Mouse (Mus musculus): ENCODE results near the gene Capn8.
A peak's percentile ranks its signal among the peaks of the same experiment; 100 is the strongest.

The Capn8 gene

DNA sequence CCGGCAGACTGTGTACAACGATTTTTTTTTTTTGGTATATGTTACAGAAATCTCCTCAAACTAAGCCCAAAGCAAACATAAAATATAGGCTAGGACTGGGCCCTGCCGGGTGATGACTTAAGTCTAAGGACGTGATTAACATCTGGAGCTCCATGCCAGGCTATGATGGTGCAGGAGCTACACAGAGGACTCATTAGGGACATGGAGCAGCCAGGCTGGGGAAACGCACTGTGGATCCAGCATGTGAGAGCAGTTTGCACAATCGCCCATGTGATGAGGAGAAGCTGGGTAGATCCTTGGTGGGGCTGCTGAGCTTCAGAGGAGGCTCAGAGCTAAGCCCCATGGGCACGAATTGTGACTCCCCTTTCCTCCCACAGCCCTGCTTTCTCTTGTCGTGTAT, 14.0 kb upstream of the Capn8 start:
- DNase-seq (ENCODE audit: low spot score), result no peak

DNA sequence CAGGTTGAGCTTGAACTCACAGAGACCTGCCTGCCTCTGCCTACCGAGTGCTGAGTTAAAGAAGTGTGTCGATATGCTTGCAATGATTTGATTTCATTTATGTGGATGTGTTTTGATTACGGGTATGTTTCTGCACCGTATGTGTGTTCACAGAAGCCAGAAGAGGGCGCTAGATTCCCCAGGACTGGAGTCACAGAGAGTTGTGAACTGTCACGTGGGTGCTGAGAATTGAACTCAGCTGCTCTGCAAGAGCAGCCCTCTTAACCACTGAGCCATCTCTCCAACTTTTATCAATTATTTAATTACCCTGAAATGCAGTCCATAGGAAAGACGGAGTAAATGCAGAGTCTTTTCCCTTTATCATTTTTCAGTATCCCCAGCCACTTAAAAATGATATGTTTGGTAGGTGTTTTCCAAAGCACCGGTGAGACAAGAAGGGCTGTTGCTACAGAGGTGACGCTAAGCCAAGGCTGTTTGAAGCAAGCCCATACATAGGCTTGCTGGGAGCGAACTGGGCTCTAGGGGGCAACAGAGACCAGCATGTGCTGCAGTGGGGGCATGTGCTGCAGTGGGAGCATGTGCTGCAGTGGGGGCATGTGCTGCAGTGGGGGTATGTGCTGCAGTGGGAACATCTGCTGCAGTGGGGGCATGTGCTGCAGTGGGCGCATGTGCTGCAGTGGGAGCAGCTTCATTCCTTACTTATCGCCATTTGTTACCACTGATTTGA, 11.0 kb upstream of the Capn8 start:
- peak; percentile 4 for DNase-seq (ENCODE audit: low spot score)

DNA sequence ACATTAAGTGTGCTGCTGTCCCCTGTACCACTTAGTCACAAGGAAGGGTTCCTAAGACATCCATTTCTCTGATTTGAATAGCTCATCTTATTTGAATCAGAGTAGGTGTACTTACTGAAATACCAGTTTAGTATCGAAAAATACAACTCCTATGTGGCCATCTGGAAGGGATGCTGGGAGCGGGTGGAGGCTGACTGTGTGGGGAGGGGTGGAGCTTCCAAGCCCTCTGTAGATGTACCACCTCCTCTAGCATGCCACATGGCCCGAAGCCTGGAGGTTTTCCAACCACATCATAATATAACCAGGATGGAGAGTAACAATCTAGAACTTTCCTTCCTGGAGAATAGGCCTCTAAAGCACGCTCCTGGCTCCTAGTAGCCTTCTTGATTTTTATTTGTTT, 6.5 kb upstream of the Capn8 start:
- DNase-seq (ENCODE audit: low spot score), result no peak

DNA sequence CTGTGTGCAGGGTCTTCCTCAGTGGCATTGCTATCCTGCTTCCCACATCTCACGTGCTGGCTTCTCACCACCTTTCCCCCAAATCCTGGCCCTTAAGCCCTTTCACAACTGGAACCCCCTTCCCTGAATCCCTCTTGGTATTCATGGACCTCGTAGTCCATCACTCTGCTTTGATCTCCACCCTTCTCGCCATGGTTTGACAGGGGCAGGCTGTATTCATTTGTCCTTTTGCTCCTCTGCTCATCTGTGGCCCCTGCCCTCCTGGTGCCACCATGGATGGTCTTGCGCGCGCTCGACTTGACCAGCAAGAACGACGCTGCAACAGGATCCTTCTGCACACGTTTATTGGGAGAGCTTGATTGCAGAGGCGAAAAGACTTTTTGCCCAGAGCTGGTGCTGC, 5.3 kb upstream of the Capn8 start:
- DNase-seq (ENCODE audit: low spot score), result no peak

DNA sequence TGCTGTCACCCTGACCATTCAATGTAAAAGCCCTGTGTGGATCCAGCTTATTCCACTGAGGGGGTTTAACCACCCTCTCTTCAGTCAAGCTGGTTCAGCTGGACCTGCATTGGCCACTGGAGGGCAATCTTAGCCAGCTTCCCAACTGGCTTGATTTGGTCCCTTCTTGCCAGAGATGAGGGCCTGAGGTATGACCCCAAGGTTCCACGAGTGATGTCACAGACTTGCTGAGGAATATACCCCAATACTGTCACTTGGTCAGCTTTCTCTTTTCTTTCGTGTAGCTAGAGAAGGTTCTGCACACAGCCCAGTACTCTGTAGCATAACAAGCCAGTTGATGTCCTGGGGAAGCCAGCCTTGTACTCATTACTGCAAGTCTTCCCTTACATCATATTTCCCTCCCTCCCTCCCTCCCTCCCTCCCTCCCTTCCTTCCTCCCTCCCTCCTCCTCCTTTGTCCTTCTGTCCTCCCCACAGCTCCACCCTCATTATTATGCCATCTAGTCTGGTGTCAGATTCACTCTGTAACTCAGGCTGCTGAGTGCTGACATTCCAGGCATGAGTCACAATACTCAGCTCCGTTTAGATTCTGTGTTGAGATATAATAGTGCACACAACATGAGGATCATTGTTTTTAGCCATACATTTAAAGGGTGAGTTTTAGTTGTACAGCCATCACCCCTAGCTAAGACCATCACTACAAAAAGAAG, 4.3 kb upstream of the Capn8 start:
- no peak for DNase-seq (ENCODE audit: low spot score)

DNA sequence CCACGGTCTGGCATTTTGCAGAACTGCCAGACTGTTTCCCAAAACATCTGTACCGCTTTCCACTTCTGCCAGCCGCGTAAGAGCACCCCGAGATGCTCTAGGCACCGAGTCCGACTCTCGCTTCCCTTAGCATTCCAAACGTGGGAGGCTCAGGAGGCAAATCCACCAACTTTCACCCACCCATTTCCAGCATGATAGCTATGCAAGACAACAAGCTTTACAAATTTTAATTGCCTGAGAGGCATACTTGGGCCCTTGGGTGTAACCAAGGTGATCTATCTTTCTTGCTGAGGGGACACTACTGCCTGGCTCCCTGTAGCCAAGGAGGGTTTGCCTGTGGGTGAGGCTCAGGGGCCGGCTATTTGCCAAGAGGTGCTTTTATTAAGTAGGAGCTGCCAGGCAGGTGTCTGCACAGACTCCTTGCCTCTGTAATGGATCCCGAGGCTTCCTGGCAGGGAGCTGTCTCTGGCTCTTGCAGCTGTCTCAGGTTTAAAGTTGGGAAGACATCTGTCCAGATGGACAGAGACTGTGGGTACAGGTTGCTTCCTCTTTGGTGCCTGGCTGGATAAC, 2.8 kb upstream of the Capn8 start:
- DNase-seq (ENCODE audit: low spot score), result no peak

DNA sequence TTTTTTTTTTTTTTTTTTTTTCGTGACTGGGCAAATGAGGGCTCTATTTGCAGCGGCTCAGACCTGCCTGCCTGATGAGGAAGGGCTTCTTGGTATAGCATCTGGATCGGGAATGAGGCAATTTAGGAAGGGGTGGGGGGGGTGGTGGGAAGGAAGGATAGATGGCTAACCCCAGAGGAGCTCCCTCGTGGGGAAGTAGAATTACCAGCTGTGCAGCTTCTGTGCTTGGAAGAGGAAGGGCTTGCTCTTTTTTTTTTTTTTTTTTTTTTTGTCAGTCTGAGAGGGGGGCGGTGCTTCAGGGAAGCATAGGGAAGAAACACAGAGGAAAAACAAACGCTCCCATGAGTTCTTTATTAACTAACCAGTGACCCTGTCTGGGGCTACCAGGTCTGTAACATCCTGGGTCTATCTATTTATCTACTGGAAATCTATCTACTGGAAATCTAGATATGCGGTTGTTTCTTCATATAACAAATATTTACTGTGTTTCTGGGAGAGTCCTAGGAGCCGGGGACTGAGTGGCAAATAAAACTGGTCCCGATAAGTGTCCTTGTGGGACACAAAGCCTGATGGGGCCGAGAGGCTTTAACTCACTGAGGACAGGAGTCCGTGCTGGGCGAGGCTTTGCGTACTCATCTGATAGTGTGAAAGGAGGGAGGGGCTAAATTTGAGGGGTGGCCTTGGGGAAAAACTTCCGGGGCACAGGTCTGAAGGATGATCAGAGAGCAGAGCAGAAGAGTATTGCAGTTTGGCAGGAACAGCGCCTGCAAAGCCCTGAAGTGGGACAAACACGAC, 2.0 kb upstream of the Capn8 start:
- DNase-seq (ENCODE audit: low spot score), result no peak

DNA sequence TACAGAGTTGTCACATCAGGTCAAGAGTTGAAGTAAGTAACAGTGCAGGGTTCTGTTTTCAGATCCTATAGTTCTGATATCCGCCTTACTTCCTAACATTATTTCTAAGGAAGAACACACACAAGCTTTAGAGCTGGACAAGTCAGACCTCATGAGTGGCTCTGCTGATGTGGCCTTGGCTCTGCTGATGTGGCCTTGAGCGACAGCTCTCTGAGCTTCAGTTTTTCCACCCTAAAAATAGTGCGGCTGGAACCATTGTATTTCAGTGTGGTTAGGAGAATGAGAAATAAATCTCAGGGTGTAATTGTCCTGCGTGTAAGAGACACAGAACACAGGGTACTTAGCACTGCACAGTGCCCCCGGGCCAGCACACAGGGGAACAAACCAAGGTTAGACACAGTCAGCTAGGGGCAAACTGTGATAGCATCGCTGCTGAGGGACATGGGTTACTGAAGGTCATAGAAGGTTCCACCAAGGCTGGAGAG, 586 bp downstream of the Capn8 start:
- DNase-seq (ENCODE audit: low spot score), result no peak

DNA sequence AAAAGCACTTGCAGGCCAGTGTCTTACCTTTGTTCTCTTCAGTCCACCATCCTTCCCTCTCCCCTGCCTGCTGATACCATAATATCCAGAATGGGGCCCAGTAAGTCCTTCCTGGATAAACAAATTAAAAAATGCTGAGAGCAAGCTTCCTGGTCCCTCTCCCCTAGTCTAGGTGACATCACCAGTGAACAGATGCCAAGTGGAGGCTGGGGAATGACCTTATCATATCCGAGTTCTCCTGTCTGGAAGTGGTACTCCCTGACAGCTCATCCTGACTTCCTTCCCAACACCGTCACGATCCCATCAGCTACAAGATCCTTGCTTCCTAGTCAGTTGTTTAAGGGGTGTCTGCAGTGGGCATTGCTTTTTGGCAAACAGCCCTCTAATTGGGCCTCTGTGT, 6.3 kb downstream of the Capn8 start:
- no peak for DNase-seq (ENCODE audit: low spot score)

DNA sequence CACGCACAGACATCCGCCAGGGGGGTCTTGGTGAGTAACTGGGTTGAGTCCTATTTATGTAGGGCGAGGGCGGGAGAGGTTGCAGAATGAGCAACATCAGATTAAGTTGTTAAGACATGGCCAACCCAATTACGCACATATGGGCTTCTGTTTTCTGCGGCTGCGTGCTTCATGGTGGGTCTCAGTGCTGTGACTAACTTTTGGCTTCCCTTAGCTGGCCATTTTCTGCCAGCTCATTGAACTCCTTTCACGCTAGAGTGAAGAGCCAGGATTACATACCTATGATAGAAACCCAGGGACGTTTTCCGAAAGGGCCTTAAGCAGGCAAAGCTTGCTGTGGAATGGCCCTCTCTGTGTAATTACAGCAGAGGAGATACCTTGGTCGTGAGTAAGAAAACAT, 7.2 kb downstream of the Capn8 start:
- DNase-seq (ENCODE audit: low spot score), result no peak

DNA sequence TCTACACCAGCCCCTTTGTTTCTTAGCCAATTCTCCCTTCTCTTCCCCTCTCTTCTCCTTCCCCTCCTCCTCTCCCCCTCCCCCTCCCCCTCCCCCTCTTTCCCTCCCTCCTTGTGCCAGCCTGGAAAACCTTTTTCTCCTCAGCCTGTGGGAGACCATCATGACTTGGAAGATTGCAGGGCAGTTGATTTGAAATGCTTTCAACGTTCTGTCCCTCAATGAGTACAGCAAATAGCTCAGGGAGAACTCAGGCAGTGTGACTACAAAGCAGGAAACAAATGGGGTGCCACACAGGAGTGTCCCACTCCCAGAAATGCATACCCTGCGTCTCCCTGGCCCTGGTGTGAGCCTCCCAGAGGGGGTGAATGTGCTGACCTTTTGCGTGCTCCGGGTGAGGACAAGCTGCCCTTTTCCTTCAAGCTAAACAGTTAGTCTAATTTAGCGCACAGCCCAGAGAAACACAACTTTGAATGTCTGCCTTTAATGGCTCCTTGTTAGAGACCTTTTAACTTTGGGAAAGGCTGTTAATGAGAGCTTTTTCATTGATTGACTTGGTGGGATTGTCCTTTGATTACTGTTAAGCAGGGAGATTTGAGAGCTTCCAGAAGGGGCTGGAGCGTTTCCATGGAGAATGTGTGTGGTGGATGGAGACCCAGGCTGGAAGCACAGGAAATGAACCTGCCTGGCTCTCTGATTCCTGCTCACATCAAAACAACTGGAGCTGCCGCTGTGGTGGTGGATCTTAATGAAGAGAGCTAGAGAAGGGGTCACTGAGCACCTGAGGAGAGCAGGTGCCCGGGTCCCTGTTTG, 9.3 kb downstream of the Capn8 start:
- DNase-seq (ENCODE audit: low spot score), result no peak

DNA sequence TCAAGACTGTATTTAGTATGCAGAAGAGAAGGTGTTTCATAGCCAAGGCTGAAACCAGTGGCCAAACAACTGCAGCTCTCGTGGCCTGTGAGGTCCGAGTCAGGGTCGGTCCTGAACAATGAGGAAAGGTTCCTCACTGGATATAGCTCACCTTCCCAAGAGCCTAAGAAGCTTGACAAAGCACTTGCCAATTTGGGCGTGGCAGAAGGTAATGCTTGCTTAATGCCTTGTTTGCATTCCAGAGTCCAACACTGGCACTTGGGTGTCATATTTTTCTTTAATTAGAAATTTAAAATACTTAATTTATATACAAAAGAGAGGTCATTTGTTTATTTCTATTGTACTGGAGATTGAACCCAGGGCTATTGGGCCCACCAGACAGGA, 9.9 kb downstream of the Capn8 start:
- DNase-seq (ENCODE audit: low spot score), result no peak

DNA sequence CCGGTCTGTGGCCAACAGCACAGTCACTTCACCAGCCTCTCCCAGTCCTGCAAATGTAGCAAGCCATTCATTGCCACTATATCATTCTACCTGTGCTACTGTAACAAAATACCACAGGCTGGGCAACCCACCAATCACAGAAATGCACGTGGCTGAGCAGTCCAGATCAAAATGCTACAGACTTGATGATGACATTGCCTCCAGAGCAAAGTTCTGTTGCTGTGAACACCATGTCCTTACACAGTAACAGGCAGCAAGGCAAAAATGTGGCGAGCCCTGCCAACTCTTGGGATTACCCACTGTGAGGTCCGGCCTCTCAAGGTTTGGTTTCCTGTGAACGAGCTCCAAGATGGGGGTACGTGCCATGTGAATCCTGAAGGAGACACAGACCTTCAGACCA, 19.4 kb downstream of the Capn8 start:
- no peak for DNase-seq (ENCODE audit: low spot score)

DNA sequence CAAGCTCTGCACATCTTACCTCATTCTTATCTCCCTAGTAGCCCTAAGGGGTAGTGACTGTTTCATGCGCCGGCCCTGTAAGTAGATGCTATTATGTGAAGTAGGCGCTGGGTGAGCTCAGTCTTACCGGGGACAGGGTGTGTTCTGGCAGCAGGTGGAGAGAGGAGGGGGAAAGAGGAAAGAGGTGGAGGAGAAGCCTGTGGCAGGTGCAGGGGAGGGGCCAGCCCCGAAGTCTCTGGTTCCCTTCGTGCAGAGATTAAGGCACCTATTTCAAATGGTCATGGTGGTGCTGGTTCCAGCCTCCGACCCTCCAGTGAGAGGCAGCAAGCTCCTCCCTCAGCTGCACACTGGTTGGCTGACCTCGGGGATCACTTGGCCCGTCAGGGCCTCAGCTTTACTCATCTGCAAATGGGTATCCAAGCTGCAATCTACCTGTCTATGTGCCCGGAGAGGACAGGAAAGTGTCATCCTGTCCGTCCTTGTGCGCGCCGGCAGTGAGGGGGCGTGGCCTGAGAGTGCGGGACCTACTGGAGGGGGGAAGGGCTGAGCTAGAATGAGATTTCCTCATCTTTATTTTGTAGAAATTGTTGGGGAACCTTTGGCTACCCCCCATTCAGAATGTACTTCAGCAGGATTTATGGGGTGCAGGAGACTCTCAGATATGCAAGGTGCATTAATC, 20.5 kb downstream of the Capn8 start:
- no peak for DNase-seq (ENCODE audit: low spot score)

DNA sequence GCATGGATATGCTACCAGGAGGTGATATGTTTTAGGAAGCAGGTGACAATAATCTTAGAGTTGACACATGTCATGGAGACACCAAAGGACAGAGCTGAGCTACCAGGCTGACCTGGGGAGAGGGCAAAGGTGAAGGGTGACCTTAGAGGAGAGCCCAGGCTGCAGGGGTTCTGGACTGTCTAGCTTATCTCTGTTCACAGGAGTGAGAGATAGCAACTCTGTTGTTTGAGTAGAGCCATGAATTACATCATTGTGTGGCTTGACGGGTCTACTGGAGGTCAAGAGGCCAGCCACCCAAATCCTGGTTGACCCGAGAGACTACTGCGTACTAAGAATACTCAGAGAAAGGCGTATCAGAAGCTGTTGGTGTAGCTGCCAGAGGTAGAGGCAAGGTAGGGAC, 22.9 kb downstream of the Capn8 start:
- no peak for DNase-seq (ENCODE audit: low spot score)

DNA sequence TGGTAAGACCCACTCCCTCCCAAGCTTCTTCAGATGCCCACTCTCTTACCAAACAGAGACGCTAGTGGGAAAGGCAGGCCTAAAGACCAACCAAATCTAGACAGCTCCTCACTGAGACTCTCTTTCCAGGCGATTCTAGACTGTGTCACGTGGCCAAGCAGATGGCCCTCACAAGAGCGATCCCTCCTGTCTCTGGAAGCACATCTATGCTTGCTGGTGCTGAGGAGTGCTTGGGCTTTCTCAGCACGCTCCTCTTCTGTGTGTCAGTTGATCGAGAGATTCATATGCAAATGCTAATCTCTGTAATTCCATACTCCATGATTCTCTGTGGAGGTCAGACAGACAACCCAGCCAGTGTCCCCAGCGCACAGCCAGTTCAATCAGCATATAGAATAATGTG, 26.7 kb downstream of the Capn8 start:
- DNase-seq (ENCODE audit: low spot score), result no peak

DNA sequence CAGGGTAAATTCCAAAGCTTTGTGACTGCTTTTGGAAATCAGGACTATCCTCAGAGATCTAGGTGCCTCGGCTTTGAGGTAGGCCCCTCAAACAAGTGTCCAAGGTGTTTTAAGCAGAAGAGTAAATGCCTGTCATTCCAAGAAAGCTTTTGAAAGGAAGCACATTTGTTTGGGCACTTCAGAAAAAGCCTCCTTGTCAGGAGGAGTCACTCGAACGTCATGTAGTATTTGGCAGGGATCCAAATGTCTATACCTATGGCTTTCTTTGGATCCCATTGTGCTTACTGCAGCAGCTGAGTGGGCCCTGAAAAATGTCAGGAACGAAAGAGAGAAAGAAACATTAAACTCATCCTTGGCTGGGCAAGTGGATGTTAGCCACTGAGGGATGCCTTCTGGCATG, 27.6 kb downstream of the Capn8 start:
- no peak for DNase-seq (ENCODE audit: low spot score)

DNA sequence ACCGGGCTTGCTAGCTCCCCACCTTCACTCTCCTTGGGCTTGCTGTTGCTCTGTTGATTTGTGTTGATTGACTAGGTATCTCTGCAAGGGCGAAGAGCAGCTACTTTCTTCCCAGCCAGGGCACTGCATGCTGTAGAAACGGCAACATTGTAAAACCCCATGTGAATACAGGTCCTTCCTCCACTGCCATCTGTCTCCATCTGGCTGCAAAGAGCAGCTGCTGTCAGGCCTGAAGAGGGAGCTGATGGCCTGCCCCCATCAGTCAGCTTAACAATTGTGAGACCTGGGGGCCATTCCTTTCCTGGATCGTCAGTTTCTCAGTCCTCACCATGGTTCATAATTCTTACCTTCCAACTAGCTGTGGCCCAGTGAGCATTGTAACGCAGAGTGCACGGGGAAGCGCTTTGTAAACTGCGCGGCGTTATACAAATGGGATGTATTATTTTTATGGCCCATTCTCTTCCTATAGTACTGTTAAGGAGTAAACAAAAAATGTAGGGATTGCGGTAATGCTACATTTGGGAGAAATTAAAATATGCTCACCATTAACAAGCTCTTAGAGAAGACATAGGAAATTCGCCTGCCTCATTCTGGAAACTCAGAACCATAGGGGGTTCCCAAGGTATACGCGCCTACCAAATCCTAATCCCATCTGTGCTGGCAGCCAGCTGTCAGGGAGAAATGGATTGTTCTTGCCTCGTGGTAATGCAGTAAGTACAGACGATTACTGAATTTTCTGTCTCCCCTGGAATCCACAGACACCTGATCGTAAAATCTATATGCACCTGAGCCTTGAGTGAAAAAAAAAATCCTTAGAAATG, 40.7 kb downstream of the Capn8 start:
- DNase-seq (ENCODE audit: low spot score), result no peak

DNA sequence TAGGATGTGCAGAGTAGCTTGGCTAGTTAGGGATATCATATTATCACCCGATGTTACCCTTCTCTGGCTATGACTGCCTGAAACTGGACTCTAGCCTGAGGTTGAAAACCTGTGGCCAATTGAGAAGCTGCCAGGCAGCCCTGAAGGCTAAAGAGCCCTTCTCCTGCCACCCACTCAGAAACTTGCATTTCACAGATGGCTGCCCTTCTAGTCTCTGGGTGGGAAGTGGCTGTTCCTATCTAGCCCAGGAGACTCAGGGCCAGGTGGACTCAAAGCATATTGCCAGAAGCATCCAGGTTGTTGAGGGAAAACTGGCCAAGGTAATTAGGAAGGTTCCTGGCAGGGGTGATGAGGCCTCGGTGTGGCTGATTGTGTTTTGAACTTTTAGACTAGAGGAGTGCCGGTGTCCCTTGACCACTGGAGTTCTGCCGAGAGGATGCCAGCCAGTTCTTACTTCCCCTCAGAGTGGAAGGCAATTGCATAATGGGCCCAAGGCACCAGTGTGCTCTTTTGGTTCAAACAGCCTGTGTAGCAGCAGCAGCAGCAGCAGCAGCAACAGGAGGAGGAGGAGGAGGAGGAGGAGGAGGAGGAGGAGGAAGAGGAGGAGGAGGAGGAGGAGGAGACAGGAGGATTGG, 45.0 kb downstream of the Capn8 start:
- no peak for DNase-seq (ENCODE audit: low spot score)

DNA sequence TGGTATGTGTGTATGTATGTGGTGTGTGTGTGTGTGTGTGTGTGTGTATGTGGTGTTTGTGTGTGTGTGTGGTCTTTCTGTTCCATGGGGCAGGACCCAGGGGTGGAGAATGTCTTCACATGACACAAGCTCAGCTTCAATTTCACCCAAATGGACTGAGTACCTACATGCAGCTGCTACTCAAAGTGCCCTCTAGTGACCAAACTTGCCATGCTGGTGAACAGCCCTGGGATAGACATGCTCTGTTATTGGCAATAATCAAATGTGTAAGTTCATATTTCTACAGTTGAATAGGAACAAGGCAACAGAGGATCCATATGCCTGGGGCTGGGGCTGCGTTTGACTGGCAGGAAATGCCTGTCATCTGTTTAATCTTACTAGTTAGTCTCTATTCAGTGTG, 50.7 kb downstream of the Capn8 start:
- no peak for DNase-seq (ENCODE audit: low spot score)
